Mouse (Mus musculus): Measurements from ENCODE around the gene Plau. TPM values are rescaled to one million over a fixed set of nuclear protein-coding genes. Genes with fewer than 3 reads are reported as not detected.

Plau gene
- polyA plus RNA-seq, 1 experiment from 2014 or later: 21.7 TPM

- Histone ChIP-seq H3K9me3 (ENCODE audit: low read length) (no peaks in the 10 kb centered on the region), H3K4me2 (replicated peaks; ENCODE audit: low read depth, low read length) (no peak overlapping the region), H3K36me3 (ENCODE audit: insufficient read depth, low read length) (no peaks in the 10 kb centered on the region), H3K27me3 (ENCODE audit: insufficient read depth, low read length) (no peaks in the 10 kb centered on the region), H3K4me3 (ENCODE audit: low read length) (no peak overlapping the region), H3K4me1 (ENCODE audit: insufficient read depth, low read length) (peaks cover 11% of the 10 kb centered on the region; the same call in 1 of the 2 replicates), H3K9ac (replicated peaks; ENCODE audit: low read length) (no peak overlapping the region), H3K27ac (ENCODE audit: low read length) (no peak overlapping the region)
- ATAC-seq (ENCODE audit: low FRiP score, low TSS enrichment): no peak
- WGBS: 45% methylated on average over 6 of the region's 6 CpGs
Observed at GRCm38 (mm10) chr14:20873931-20874330, 37.5 kb downstream of the Plau start.

- no peaks in the 10 kb centered on the region for H3K9me3 ChIP-seq (ENCODE audit: low read length)
- H3K4me2 ChIP-seq (replicated peaks; ENCODE audit: low read depth, low read length): no peak overlapping the region
- 82% methylated on average over 5 of the region's 5 CpGs for WGBS
- H3K9ac ChIP-seq (replicated peaks; ENCODE audit: low read length): no peak overlapping the region
- H3K4me3 ChIP-seq (ENCODE audit: low read length): no peak overlapping the region
- no peaks in the 10 kb centered on the region for H3K27me3 ChIP-seq (ENCODE audit: insufficient read depth, low read length)
- H3K4me1 ChIP-seq (ENCODE audit: insufficient read depth, low read length): peaks cover 23% of the 10 kb centered on the region
- ATAC-seq (ENCODE audit: low FRiP score, low TSS enrichment): no peak
- H3K27ac ChIP-seq (ENCODE audit: low read length): peak overlapping the region; percentile 25
- no peaks in the 10 kb centered on the region for H3K36me3 ChIP-seq (ENCODE audit: insufficient read depth, low read length)
Observed at GRCm38 (mm10) chr14:20884691-20885090, 48.2 kb downstream of the Plau start.

GRCm38 (mm10) chr14:20885091-20885888, 48.8 kb downstream of the Plau start:
- no peaks in the 10 kb centered on the region for H3K36me3 ChIP-seq (ENCODE audit: insufficient read depth, low read length)
- WGBS: 21% methylated on average over 10 of the region's 10 CpGs

GRCm38 (mm10) chr14:20886266-20886665, 49.8 kb downstream of the Plau start:
- no peak for ATAC-seq (ENCODE audit: low FRiP score, low TSS enrichment)
- Histone ChIP-seq H3K9me3 (ENCODE audit: low read length) (no peaks in the 10 kb centered on the region), H3K4me3 (ENCODE audit: low read length) (no peak overlapping the region), H3K27me3 (ENCODE audit: insufficient read depth, low read length) (no peaks in the 10 kb centered on the region), H3K4me2 (replicated peaks; ENCODE audit: low read depth, low read length) (no peak overlapping the region), H3K27ac (ENCODE audit: low read length) (no peak overlapping the region), H3K36me3 (ENCODE audit: insufficient read depth, low read length) (no peaks in the 10 kb centered on the region), H3K9ac (replicated peaks; ENCODE audit: low read length) (no peak overlapping the region), H3K4me1 (ENCODE audit: insufficient read depth, low read length) (peaks cover 14% of the 10 kb centered on the region)
- WGBS: 57% methylated on average over 4 of the region's 4 CpGs

More at GRCm38 (mm10) chr14:20885091-20885888, 48.8 kb downstream of the Plau start:
- Histone ChIP-seq H3K9me3 (ENCODE audit: low read length) (no peaks in the 10 kb centered on the region), H3K27me3 (ENCODE audit: insufficient read depth, low read length) (no peaks in the 10 kb centered on the region), H3K27ac (ENCODE audit: low read length) (peak overlapping the region; percentile 25), H3K9ac (replicated peaks; ENCODE audit: low read length) (0 out of 2 replicates have a peak overlapping the region, but pooled peaks have one; percentile 6), H3K4me2 (replicated peaks; ENCODE audit: low read depth, low read length) (0 out of 2 replicates have a peak overlapping the region, but pooled peaks have one; percentile 28), H3K4me3 (ENCODE audit: low read length) (no peak overlapping the region), H3K4me1 (ENCODE audit: insufficient read depth, low read length) (peaks cover 23% of the 10 kb centered on the region)
- ATAC-seq (ENCODE audit: low FRiP score, low TSS enrichment): peak; percentile 55

GRCm38 (mm10) chr14:20887541-20888085, 51.2 kb downstream of the Plau start:
- Histone ChIP-seq H3K4me1 (ENCODE audit: insufficient read depth, low read length) (peaks cover 24% of the 10 kb centered on the region), H3K36me3 (ENCODE audit: insufficient read depth, low read length) (no peaks in the 10 kb centered on the region), H3K9me3 (ENCODE audit: low read length) (no peaks in the 10 kb centered on the region), H3K27ac (ENCODE audit: low read length) (no peak overlapping the region), H3K4me2 (replicated peaks; ENCODE audit: low read depth, low read length) (no peak overlapping the region), H3K4me3 (ENCODE audit: low read length) (no peak overlapping the region), H3K9ac (replicated peaks; ENCODE audit: low read length) (no peak overlapping the region), H3K27me3 (ENCODE audit: insufficient read depth, low read length) (no peaks in the 10 kb centered on the region)
- 74% methylated on average over 7 of the region's 7 CpGs for WGBS
- 0 out of 2 replicates have a peak, but pooled peaks have one; percentile 40 for ATAC-seq (ENCODE audit: low FRiP score, low TSS enrichment)

GRCm38 (mm10) chr14:20891941-20892402, 55.5 kb downstream of the Plau start:
- ATAC-seq (ENCODE audit: low FRiP score, low TSS enrichment): peak; percentile 77
- peaks cover 15% of the 10 kb centered on the region for H3K4me1 ChIP-seq (ENCODE audit: insufficient read depth, low read length)
- H3K4me2 ChIP-seq (replicated peaks; ENCODE audit: low read depth, low read length): no peak overlapping the region
- no peaks in the 10 kb centered on the region for H3K9me3 ChIP-seq (ENCODE audit: low read length)
- no peaks in the 10 kb centered on the region for H3K27me3 ChIP-seq (ENCODE audit: insufficient read depth, low read length)
- H3K9ac ChIP-seq (replicated peaks; ENCODE audit: low read length): no peak overlapping the region
- H3K36me3 ChIP-seq (ENCODE audit: insufficient read depth, low read length): no peaks in the 10 kb centered on the region
- H3K27ac ChIP-seq (ENCODE audit: low read length): peak overlapping the region; percentile 44
- 20% methylated on average over 9 of the region's 9 CpGs for WGBS
- no peak overlapping the region for H3K4me3 ChIP-seq (ENCODE audit: low read length)

Other genes with a start within 250 kb of the Plau start
- gene Usp54, start 195.6 kb upstream of the Plau start, polyA plus RNA-seq (2015; fragmentation: Nextera tagmentation; extraction: Ambion mirVana): 8.0 and 10.2 TPM in 2 replicates
- gene Myoz1, start 180.1 kb upstream of the Plau start, polyA plus RNA-seq (2015; fragmentation: Nextera tagmentation; extraction: Ambion mirVana): 3.0 and 3.2 TPM in 2 replicates
- 0.92 and 1.2 TPM in 2 replicates for gene Synpo2l, start 168.3 kb upstream of the Plau start, polyA plus RNA-seq (2015; fragmentation: Nextera tagmentation; extraction: Ambion mirVana)
- gene Sec24c, start 162.4 kb upstream of the Plau start, polyA plus RNA-seq (2015; fragmentation: Nextera tagmentation; extraction: Ambion mirVana): 113 and 120 TPM in 2 replicates
- 28.2 and 28.5 TPM in 2 replicates for gene Fut11, start 141.7 kb upstream of the Plau start, polyA plus RNA-seq (2015; fragmentation: Nextera tagmentation; extraction: Ambion mirVana)
- 161 and 171 TPM in 2 replicates for gene Chchd1, start 133.7 kb upstream of the Plau start, polyA plus RNA-seq (2015; fragmentation: Nextera tagmentation; extraction: Ambion mirVana)
- 28.3 and 33.6 TPM in 2 replicates for gene Zswim8, start 129.1 kb upstream of the Plau start, polyA plus RNA-seq (2015; fragmentation: Nextera tagmentation; extraction: Ambion mirVana)
- 31.6 and 33.5 TPM in 2 replicates for gene Ndst2, start 102.1 kb upstream of the Plau start, polyA plus RNA-seq (2015; fragmentation: Nextera tagmentation; extraction: Ambion mirVana)
- gene Camk2g, start 42.6 kb upstream of the Plau start, polyA plus RNA-seq (2015; fragmentation: Nextera tagmentation; extraction: Ambion mirVana): 41.7 and 46.0 TPM in 2 replicates
- gene Vcl, start 92.7 kb downstream of the Plau start, polyA plus RNA-seq (2015; fragmentation: Nextera tagmentation; extraction: Ambion mirVana): 54.9 and 57.7 TPM in 2 replicates
- gene Ap3m1, start 215.8 kb downstream of the Plau start, polyA plus RNA-seq (2015; fragmentation: Nextera tagmentation; extraction: Ambion mirVana): 79.1 and 82.5 TPM in 2 replicates
- 158 and 167 TPM in 2 replicates for gene Adk, start 215.9 kb downstream of the Plau start, polyA plus RNA-seq (2015; fragmentation: Nextera tagmentation; extraction: Ambion mirVana)

All from kidney, embryonic 16.5 days (tissue).